Mouse (Mus musculus) midbrain, postnatal 0 days (tissue): ENCODE measurements around the gene Pitpnc1. TPM values are rescaled to one million over a fixed set of nuclear protein-coding genes. Genes with fewer than 3 reads are reported as not detected.

ENCODE experiments used
- ATAC-seq: fragments of 200-750 bp; cut with Nextera tagmentation; 2 replicates; pipeline ENCODE4 v1.8.0; 2017; ENCODE audit warnings: moderate number of reproducible peaks, mild to moderate bottlenecking, moderate TSS enrichment, moderate library complexity; ENCODE audit not compliant: low FRiP score
- DNase-seq: peaks from one replicate; pipeline ENCODE4 v3.0.0-alpha.2; 2015; ENCODE audit warnings: low spot score
- H3K27ac ChIP-seq: fragments of 300-500 bp; sonication (generic); 2 replicates; pipeline ENCODE4 v1.5.1; 2014; ENCODE audit warnings: low read depth, mild to moderate bottlenecking, low read length, mixed read lengths
- H3K27me3 ChIP-seq: fragments of 300-500 bp; sonication (generic); 2 replicates; pipeline ENCODE4 v1.6.1; 2014; ENCODE audit warnings: low read length, control low read depth, mixed read lengths; ENCODE audit not compliant: insufficient read depth
- H3K36me3 ChIP-seq: fragments of 300-500 bp; sonication (generic); 2 replicates; pipeline ENCODE4 v1.6.1; 2014; ENCODE audit warnings: low read length, control low read depth, mixed read lengths; ENCODE audit not compliant: insufficient read depth
- H3K4me1 ChIP-seq: fragments of 300-500 bp; sonication (generic); 2 replicates; pipeline ENCODE4 v1.6.1; 2014; ENCODE audit warnings: mild to moderate bottlenecking, control low read depth, antibody characterized with exemption, low read length, mixed read lengths; ENCODE audit not compliant: insufficient read depth
- H3K4me2 ChIP-seq: fragments of 300-500 bp; sonication (generic); 2 replicates; pipeline ENCODE4 v1.6.1; 2014; ENCODE audit warnings: low read depth, mild to moderate bottlenecking, low read length, mixed read lengths; ENCODE audit not compliant: poor library complexity, severe bottlenecking
- H3K4me3 ChIP-seq: fragments of 300-500 bp; sonication (generic); 2 replicates; pipeline ENCODE4 v1.5.1; 2014; ENCODE audit warnings: low read depth, mild to moderate bottlenecking, low read length, moderate library complexity
- H3K9ac ChIP-seq: fragments of 300-500 bp; sonication (generic); replicated peaks from 2 replicates; pipeline ENCODE4 v1.6.1; 2014; ENCODE audit warnings: mild to moderate bottlenecking, low read length, moderate library complexity, mixed read lengths; ENCODE audit not compliant: poor library complexity, severe bottlenecking
- H3K9me3 ChIP-seq: fragments of 300-500 bp; sonication (generic); 2 replicates; pipeline ENCODE4 v1.6.1; 2016; ENCODE audit warnings: low read length, control low read depth
- CTCF ChIP-seq: IDR thresholded peaks from 2 replicates; pipeline ENCODE4 v1.5.1; 2016; ENCODE audit warnings: antibody characterized with exemption, mild to moderate bottlenecking
- WGBS: fragments of 180-500 bp; shearing (Covaris S2); extraction: QIAGEN DNeasy Blood & Tissue Kit; methylation state at CpG from one replicate; pipeline ENCODE4 v1.1.7; 2014; 5-methylcytosine and 5-hydroxymethylcytosine counted together
- polyA plus RNA-seq: library from polyadenylated mRNA; unstranded; fragments of >200 nt; fragmentation: Nextera tagmentation; extraction: Ambion mirVana; gene quantifications from 2 replicates; pipeline ENCODE4 v1.2.1, GENCODE M21; 2015
- total RNA-seq: library from RNA; depleted of rRNA; stranded (reverse); fragments of >200 nt; gene quantifications from 2 replicates; pipeline ENCODE4 v1.2.3, GENCODE M21; 2014

Pitpnc1 gene
- total and polyA plus RNA-seq, 2 experiments from 2014 or later: 54.0 to 56.5 TPM

DNA sequence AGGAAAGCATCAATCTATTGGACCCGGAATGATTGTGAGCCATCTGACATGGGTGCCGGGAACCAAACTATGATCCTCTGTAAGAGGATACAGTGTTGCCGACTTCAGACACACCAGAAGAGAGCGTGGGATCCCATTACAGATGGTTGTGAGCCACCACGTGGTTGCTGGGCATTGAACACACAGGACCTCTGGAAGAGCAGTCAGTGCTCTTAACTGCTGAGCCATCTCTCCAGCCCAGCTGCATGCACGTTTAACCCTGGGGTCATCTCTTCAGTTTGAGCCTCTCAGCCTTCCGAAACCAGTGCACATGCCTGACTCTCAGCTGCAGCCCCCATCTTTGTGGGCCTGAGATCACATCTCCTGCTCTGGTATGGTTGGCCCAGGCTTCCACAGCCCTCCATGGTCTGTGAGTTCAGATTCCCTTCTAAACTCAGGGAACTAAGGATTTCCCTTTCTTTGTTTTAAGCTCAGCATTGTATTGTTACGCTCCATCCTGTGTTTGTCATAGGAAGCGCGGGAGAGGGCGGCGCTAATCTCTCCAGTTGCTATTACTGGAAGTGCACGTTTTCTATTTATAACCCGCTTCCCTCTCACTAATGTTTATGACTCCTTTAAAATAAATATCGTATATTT, 135.5 kb downstream of the Pitpnc1 start:
- no peak overlapping the region for H3K27ac ChIP-seq
- 76% methylated on average over 15 of the region's 15 CpGs for WGBS
- TF ChIP-seq CTCF: no peak

DNA sequence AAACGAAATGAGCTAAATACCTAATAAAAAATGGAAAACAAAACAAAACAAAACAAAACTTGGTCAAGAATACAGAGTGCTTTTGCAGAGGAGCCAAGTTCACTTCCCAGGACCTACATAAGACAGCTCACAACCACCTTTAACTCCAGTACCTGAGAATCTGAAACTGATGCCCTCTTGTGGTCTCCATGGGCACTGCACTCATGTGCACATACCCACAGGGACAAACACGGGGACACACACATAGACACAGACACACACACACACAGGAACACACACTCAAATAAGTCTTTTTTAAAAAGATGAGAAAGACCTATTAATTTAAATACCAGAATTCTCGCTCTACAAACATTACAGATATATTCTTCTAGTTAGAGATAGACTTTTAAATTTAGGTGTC, 137.6 kb downstream of the Pitpnc1 start:
- ATAC-seq: no peak
- TF ChIP-seq CTCF: peak; percentile 56
- peaks cover 4% of the 10 kb centered on the region; the same call in 1 of the 2 replicates for H3K4me1 ChIP-seq
- H3K9me3 ChIP-seq: no peaks in the 10 kb centered on the region
- no peak overlapping the region for H3K9ac ChIP-seq
- H3K27ac ChIP-seq: no peak overlapping the region
- H3K27me3 ChIP-seq: no peaks in the 10 kb centered on the region
- over 99% methylated on average over 3 of the region's 3 CpGs for WGBS
- no peaks in the 10 kb centered on the region for H3K36me3 ChIP-seq
- H3K4me2 ChIP-seq: no peak overlapping the region
- DNase-seq: no peak
- no peak overlapping the region for H3K4me3 ChIP-seq

More for the DNA sequence above, 135.5 kb downstream of the Pitpnc1 start:
- no peaks in the 10 kb centered on the region for H3K36me3 ChIP-seq
- H3K27me3 ChIP-seq: no peaks in the 10 kb centered on the region
- H3K4me2 ChIP-seq: no peak overlapping the region
- H3K4me3 ChIP-seq: no peak overlapping the region
- DNase-seq (no peak), ATAC-seq (no peak)
- peaks cover 4% of the 10 kb centered on the region; the same call in 1 of the 2 replicates for H3K4me1 ChIP-seq
- H3K9ac ChIP-seq: no peak overlapping the region
- H3K9me3 ChIP-seq: no peaks in the 10 kb centered on the region

DNA sequence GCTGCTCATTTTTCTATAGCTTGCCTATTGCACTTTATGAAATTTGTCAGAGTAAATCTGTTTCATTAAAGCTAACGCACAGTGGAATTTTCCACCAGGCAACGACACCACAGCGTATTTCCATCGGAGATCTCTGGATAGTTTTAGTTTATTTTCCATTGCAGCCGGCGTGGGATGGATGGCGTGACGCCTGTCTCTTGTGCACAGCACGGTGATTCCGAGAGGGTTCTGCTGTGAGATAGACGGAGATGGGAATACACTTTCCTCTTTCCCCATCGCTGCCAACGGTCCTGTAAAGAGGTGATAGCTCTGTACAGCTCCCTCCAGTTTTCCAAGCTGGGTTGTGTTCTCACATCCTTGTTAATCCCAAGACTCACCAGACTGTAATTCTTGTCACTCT, 138.2 kb downstream of the Pitpnc1 start:
- Histone ChIP-seq H3K9me3 (no peaks in the 10 kb centered on the region), H3K27me3 (no peaks in the 10 kb centered on the region), H3K36me3 (no peaks in the 10 kb centered on the region), H3K4me1 (peaks cover 4% of the 10 kb centered on the region; the same call in 1 of the 2 replicates), H3K27ac (no peak overlapping the region), H3K9ac (no peak overlapping the region), H3K4me3 (no peak overlapping the region), H3K4me2 (no peak overlapping the region)
- TF ChIP-seq CTCF: no peak
- DNase-seq (no peak), ATAC-seq (no peak)
- 95% methylated on average over 13 of the region's 13 CpGs for WGBS

DNA sequence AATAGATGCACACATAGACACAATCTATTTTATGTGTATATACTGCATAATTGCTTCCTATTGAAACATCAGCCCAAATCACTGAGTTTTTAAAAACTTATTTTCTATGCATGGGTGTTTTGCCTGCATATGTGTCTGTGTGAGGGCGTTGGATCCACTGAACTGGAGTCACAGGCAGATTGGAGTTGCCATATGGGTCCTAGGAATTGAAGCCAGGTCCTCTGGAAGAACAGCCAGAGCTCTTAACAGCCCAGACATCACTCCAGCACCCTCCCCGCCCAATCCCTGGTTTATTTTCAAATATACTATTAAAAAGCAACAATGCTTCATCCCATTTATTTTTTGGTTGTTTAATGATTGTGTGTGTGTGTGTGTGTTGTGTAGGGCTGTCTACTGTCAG, 139.1 kb downstream of the Pitpnc1 start:
- Histone ChIP-seq H3K27me3 (no peaks in the 10 kb centered on the region), H3K4me1 (no peaks in the 10 kb centered on the region), H3K9me3 (no peaks in the 10 kb centered on the region), H3K9ac (no peak overlapping the region), H3K4me3 (no peak overlapping the region), H3K36me3 (no peaks in the 10 kb centered on the region), H3K4me2 (no peak overlapping the region), H3K27ac (no peak overlapping the region)
- ATAC-seq (no peak), DNase-seq (no peak)
- WGBS: 89% methylated on average over 2 of the region's 2 CpGs
- TF ChIP-seq CTCF: no peak

DNA sequence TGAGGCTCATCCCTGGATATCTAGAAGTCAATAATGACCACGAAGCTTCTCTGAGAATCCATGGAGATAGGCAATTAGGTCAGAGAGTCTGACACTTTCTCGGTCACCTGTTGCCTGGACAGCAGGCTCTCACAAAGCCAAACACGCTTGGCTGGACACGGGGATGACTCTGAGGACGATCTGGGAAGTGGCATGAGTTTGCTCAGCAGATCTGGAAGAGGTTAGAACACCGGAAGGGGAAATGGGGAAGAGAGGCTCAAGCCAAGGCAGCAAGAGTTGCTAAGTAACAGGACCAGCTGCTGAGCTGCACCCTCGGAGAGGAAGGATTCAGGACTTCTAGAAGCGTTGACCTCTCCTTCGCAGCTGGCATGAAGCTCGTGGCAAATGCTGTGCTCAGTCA, 143.2 kb downstream of the Pitpnc1 start:
- Histone ChIP-seq H3K27me3 (no peaks in the 10 kb centered on the region), H3K4me3 (no peak overlapping the region), H3K4me1 (peaks cover 5% of the 10 kb centered on the region; the same call in 1 of the 2 replicates), H3K36me3 (no peaks in the 10 kb centered on the region), H3K9me3 (no peaks in the 10 kb centered on the region), H3K9ac (no peak overlapping the region), H3K4me2 (no peak overlapping the region), H3K27ac (no peak overlapping the region)
- ATAC-seq (no peak), DNase-seq (peak; percentile 13)
- TF ChIP-seq CTCF: no peak
- WGBS: 77% methylated on average over 10 of the region's 10 CpGs
